Mouse (Mus musculus): ENCODE data around the gene Fam166a.

GRCm38 (mm10) chr2:25193330-25193770, 25.2 kb upstream of the Fam166a start:
- TF ChIP-seq EP300 (optimal IDR thresholded peaks at IDR 0.05) (no peak), CTCF (IDR thresholded peaks at IDR 0.05; ENCODE audit: low read depth) (peak; percentile 99)

Measured in stomach, postnatal 0 days (tissue).